Mouse (Mus musculus) embryonic facial prominence, embryonic 15.5 days (tissue): ENCODE results near the gene Krt78. TPM values are rescaled to one million over a fixed set of nuclear protein-coding genes. Genes with fewer than 3 reads are reported as not detected.
"Not testable (repeated sequence)": the region's sequence is repeated elsewhere in the genome, so short reads cannot be mapped to it uniquely, and the experiment has no call there.

ENCODE experiments used
- ATAC-seq: fragments of 200-750 bp; cut with Nextera tagmentation; 2 replicates; pipeline ENCODE4 v1.8.0; 2017; ENCODE audit warnings: low read depth, moderate TSS enrichment; ENCODE audit not compliant: insufficient number of reproducible peaks, low FRiP score, low TSS enrichment
- H3K27ac ChIP-seq: fragments of 300-500 bp; sonication (generic); replicated peaks from 2 replicates; pipeline ENCODE4 v1.5.1; 2015; ENCODE audit warnings: mild to moderate bottlenecking, inconsistent platforms
- H3K27me3 ChIP-seq: fragments of 300-500 bp; sonication (generic); 2 replicates; pipeline ENCODE4 v1.6.1; 2015; ENCODE audit warnings: inconsistent platforms
- H3K36me3 ChIP-seq: fragments of 300-500 bp; sonication (generic); 2 replicates; pipeline ENCODE4 v1.6.1; 2015; ENCODE audit warnings: mild to moderate bottlenecking, inconsistent platforms
- H3K4me1 ChIP-seq: fragments of 300-500 bp; sonication (generic); 2 replicates; pipeline ENCODE4 v1.6.1; 2015; ENCODE audit warnings: inconsistent platforms
- H3K4me2 ChIP-seq: fragments of 300-500 bp; sonication (generic); replicated peaks from 2 replicates; pipeline ENCODE4 v1.6.1; 2015; ENCODE audit warnings: mild to moderate bottlenecking, inconsistent platforms
- H3K4me3 ChIP-seq: fragments of 300-500 bp; sonication (generic); replicated peaks from 2 replicates; pipeline ENCODE4 v1.5.1; 2015; ENCODE audit warnings: mild to moderate bottlenecking, inconsistent platforms
- H3K9ac ChIP-seq: fragments of 300-500 bp; sonication (generic); 2 replicates; pipeline ENCODE4 v1.6.1; 2015; ENCODE audit warnings: inconsistent platforms
- H3K9me3 ChIP-seq: fragments of 300-500 bp; sonication (generic); replicated peaks from 2 replicates; pipeline ENCODE4 v1.6.1; 2016; ENCODE audit warnings: inconsistent platforms
- WGBS: fragments of 180-500 bp; shearing (Covaris S2); methylation state at CpG from one replicate; pipeline ENCODE4 v1.1.7; 2015; 5-methylcytosine and 5-hydroxymethylcytosine counted together
- polyA plus RNA-seq: library from polyadenylated mRNA; unstranded; fragments of >200 nt; fragmentation: Nextera tagmentation; extraction: Ambion mirVana; gene quantifications from 2 replicates; pipeline ENCODE4 v1.2.1, GENCODE M21; 2015

The Krt78 gene
- polyA plus RNA-seq: 11.5 and 14.1 TPM in 2 replicates

- no peak within 1 kb of the TSS for H3K4me3 ChIP-seq
- no peaks in the 10 kb centered on the region for H3K9me3 ChIP-seq
- no peaks in the 10 kb centered on the region for H3K4me1 ChIP-seq
- no peak for ATAC-seq
- no peak within 1 kb of the TSS for H3K27ac ChIP-seq
- H3K4me2 ChIP-seq: no peak within 1 kb of the TSS
- no peak within 1 kb of the TSS for H3K9ac ChIP-seq
- no peaks in the 10 kb centered on the region for H3K27me3 ChIP-seq
- 69% methylated on average over 9 of the region's 9 CpGs for WGBS
- H3K36me3 ChIP-seq: no peaks in the 10 kb centered on the region
These were observed at the start of gene Krt78 for GRCm38 (mm10) chr15:101954187-101954586. Gene Krt78, minus strand, starts transcription at chr15:101954287.

GRCm38 (mm10) chr15:102003516-102003915 lies 49.4 kb upstream of the Krt78 start:
- H3K9me3 ChIP-seq: no peaks in the 10 kb centered on the region
- H3K27me3 ChIP-seq: peaks cover 67% of the 10 kb centered on the region
- peak overlapping the region; percentile 37 for H3K4me3 ChIP-seq
- WGBS: 23% methylated on average over 12 of the region's 12 CpGs
- no peak overlapping the region for H3K27ac ChIP-seq
- H3K4me1 ChIP-seq: peaks cover 40% of the 10 kb centered on the region
- H3K9ac ChIP-seq: peak overlapping the region; percentile 23
- no peaks in the 10 kb centered on the region for H3K36me3 ChIP-seq
- H3K4me2 ChIP-seq: peak overlapping the region; percentile 54
- ATAC-seq: no peak

- Histone ChIP-seq H3K9me3 (no peaks in the 10 kb centered on the region), H3K9ac (peak overlapping the region; percentile 23), H3K27me3 (peaks cover 67% of the 10 kb centered on the region), H3K4me1 (peaks cover 38% of the 10 kb centered on the region), H3K4me3 (peak overlapping the region; percentile 37), H3K27ac (no peak overlapping the region), H3K4me2 (peak overlapping the region; percentile 54), H3K36me3 (no peaks in the 10 kb centered on the region)
- WGBS: 5% methylated on average over 34 of the region's 34 CpGs
- 0 out of 2 replicates have a peak, but pooled peaks have one; percentile 30 for ATAC-seq
These were observed 48.8 kb upstream of the Krt78 start for GRCm38 (mm10) chr15:102002646-102003488.

GRCm38 (mm10) chr15:101999676-102000335 lies 45.7 kb upstream of the Krt78 start:
- no peak overlapping the region for H3K4me2 ChIP-seq
- no peak overlapping the region for H3K27ac ChIP-seq
- H3K9me3 ChIP-seq: no peaks in the 10 kb centered on the region
- no peak overlapping the region for H3K4me3 ChIP-seq
- no peak for ATAC-seq
- peaks cover 43% of the 10 kb centered on the region for H3K27me3 ChIP-seq
- 86% methylated on average over 11 of the region's 11 CpGs for WGBS
- H3K4me1 ChIP-seq: peaks cover 16% of the 10 kb centered on the region
- no peaks in the 10 kb centered on the region for H3K36me3 ChIP-seq
- H3K9ac ChIP-seq: no peak overlapping the region

GRCm38 (mm10) chr15:101999156-101999555 lies 45.1 kb upstream of the Krt78 start:
- 86% methylated on average over 11 of the region's 11 CpGs for WGBS

GRCm38 (mm10) chr15:101996450-101997078 lies 42.5 kb upstream of the Krt78 start:
- 71% methylated on average over 11 of the region's 11 CpGs for WGBS
- not testable (repeated sequence) for H3K36me3 ChIP-seq, H3K9ac ChIP-seq, H3K9me3 ChIP-seq, H3K4me1 ChIP-seq, H3K4me3 ChIP-seq, H3K4me2 ChIP-seq, H3K27ac ChIP-seq, ATAC-seq
- peaks cover 12% of the 10 kb centered on the region for H3K27me3 ChIP-seq

More at GRCm38 (mm10) chr15:101999156-101999555, 45.1 kb upstream of the Krt78 start:
- no peak for ATAC-seq
- Histone ChIP-seq H3K36me3 (no peaks in the 10 kb centered on the region), H3K4me2 (no peak overlapping the region), H3K27me3 (peaks cover 37% of the 10 kb centered on the region), H3K4me3 (no peak overlapping the region), H3K27ac (no peak overlapping the region), H3K9ac (no peak overlapping the region), H3K4me1 (peaks cover 12% of the 10 kb centered on the region), H3K9me3 (no peaks in the 10 kb centered on the region)

- no peaks in the 10 kb centered on the region for H3K9me3 ChIP-seq
- H3K4me2 ChIP-seq: no peak overlapping the region
- H3K9ac ChIP-seq: no peak overlapping the region
- H3K4me1 ChIP-seq: no peaks in the 10 kb centered on the region
- 76% methylated on average over 4 of the region's 4 CpGs for WGBS
- no peak for ATAC-seq
- 0 out of 2 replicates have a peak overlapping the region, but pooled peaks have one; percentile 17 for H3K27ac ChIP-seq
- H3K4me3 ChIP-seq: no peak overlapping the region
- peaks cover 6% of the 10 kb centered on the region for H3K27me3 ChIP-seq
- no peaks in the 10 kb centered on the region for H3K36me3 ChIP-seq
These were observed 41.6 kb upstream of the Krt78 start for GRCm38 (mm10) chr15:101995484-101996236.

GRCm38 (mm10) chr15:101994365-101994764 lies 40.3 kb upstream of the Krt78 start:
- Histone ChIP-seq H3K9me3 (no peaks in the 10 kb centered on the region), H3K9ac (no peak overlapping the region), H3K4me3 (no peak overlapping the region), H3K27ac (no peak overlapping the region), H3K27me3 (no peaks in the 10 kb centered on the region; the same call in 1 of the 2 replicates), H3K4me1 (no peaks in the 10 kb centered on the region), H3K4me2 (no peak overlapping the region), H3K36me3 (no peaks in the 10 kb centered on the region)
- ATAC-seq: no peak
- 88% methylated on average over 6 of the region's 6 CpGs for WGBS

- H3K9me3 ChIP-seq: no peaks in the 10 kb centered on the region
- no peaks in the 10 kb centered on the region for H3K36me3 ChIP-seq
- no peak for ATAC-seq
- H3K4me3 ChIP-seq: no peak overlapping the region
- WGBS: 91% methylated on average over 6 of the region's 6 CpGs
- no peaks in the 10 kb centered on the region for H3K27me3 ChIP-seq
- H3K4me2 ChIP-seq: no peak overlapping the region
- H3K4me1 ChIP-seq: peaks cover 9% of the 10 kb centered on the region; the same call in 1 of the 2 replicates
- H3K27ac ChIP-seq: no peak overlapping the region
- no peak overlapping the region for H3K9ac ChIP-seq
These were observed 36.9 kb upstream of the Krt78 start for GRCm38 (mm10) chr15:101990946-101991345.

- no peak overlapping the region for H3K4me3 ChIP-seq
- no peak overlapping the region for H3K4me2 ChIP-seq
- no peak overlapping the region for H3K9ac ChIP-seq
- WGBS: 65% methylated on average over 8 of the region's 8 CpGs
- H3K27me3 ChIP-seq: no peaks in the 10 kb centered on the region
- no peaks in the 10 kb centered on the region for H3K9me3 ChIP-seq
- H3K4me1 ChIP-seq: peaks cover 15% of the 10 kb centered on the region
- no peaks in the 10 kb centered on the region for H3K36me3 ChIP-seq
- ATAC-seq: no peak
- H3K27ac ChIP-seq: no peak overlapping the region
These were observed 34.6 kb upstream of the Krt78 start for GRCm38 (mm10) chr15:101988714-101989113.
